Mouse (Mus musculus): ENCODE data around the gene Bcl2.

The Bcl2 gene

DNA sequence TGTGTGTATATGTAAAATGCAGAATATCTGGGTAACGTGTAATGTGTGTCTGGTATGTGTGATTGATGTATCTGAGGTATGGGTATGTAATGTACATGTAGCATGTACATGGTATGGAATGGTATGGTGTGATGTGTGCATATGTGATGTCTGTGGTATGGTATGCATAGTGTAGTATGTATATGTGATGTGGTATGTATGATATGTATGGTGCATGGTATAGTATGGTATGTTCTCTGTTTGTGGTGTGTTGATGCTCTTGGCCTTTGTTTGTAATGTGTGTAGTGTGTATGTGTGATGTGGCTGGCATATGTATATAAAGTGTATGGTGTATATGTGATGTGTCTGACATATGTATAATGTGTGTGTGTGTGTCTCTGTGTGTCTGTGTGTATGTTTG, 206.5 kb downstream of the Bcl2 start:
- DNase-seq (ENCODE audit: low spot score), result no peak

DNA sequence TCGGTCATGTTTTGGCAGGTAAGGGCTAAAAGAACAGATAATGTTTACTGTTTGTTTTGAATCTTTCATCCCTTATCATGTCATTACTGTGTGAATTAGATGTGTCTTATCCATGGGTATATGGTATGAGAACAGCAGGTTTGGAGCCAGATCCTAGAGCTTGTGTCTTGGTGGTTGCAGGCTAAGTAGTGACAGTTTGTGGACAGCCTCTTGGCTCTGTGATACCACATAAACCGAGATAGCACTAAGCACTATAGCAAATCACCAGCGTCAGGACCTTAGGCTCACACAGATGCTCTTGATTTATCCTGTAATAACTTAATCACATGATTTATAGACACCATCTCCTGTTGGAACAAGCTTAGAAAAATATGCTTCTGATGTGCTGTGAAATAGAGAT, 210.2 kb downstream of the Bcl2 start:
- no peak for DNase-seq (ENCODE audit: low spot score)

DNA sequence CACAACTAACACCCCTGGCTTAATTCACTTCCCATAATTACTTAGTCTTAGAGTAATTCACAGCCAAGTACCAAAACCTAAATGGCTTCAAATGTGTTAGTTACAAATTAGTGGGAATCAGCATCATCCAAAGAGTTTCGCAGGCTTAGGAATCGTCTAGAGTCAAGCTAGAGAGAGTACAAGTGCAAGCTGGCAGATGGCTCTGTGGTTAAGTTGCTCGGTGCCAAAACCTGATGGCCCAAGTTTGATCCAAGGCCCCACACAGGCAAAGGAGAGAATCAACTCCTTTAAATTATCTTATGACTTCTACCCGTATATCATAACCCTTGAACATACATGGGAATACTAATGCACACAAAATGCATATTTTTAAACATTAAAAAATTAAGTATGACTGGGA, 210.7 kb downstream of the Bcl2 start:
- DNase-seq (ENCODE audit: low spot score), result no peak

DNA sequence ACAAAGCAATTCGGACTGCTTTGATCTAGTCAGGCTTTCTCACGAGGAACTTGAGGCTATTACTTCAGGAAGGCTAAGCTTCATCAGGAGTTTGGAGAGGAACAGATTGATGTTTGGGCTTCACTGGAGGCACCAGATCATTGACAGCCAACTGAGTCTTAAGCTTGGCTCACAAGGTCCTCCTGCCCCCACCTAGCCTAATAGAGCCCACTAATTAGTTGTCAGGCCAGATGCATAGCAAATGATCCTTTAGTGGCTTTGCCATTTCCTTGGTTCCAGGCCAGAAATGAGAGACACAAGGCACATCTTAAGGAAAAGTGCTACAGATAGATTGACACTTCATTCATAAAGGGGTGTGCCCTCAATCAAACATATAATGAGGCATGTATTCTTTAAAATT, 216.1 kb downstream of the Bcl2 start:
- DNase-seq (ENCODE audit: low spot score), result no peak
